Mouse (Mus musculus) CH12.LX (cell line): ENCODE results near the gene Prickle4. TPM values are rescaled to one million over a fixed set of nuclear protein-coding genes. Genes with fewer than 3 reads are reported as not detected.
A peak's percentile ranks its signal among the peaks of the same experiment; 100 is the strongest.

Experiments
- DNase-seq: peaks from one replicate; pipeline ENCODE4 v3.0.0-alpha.2; 2013; ENCODE audit errors: extremely low read depth
- H3K27ac ChIP-seq: 2 replicates; pipeline ENCODE4 v1.5.1; 2012; ENCODE audit warnings: low read depth, mild to moderate bottlenecking, control low read depth, moderate library complexity; ENCODE audit not compliant: insufficient read depth
- H3K27me3 ChIP-seq: replicated peaks from 2 replicates; pipeline ENCODE3; 2012; ENCODE audit warnings: inconsistent platforms
- H3K36me3 ChIP-seq, 2 experiments: replicated peaks in 1 of 2; 2 replicates each; pipeline versions ENCODE3 to v1.6.1; 2012; ENCODE audit warnings: inconsistent platforms in 1 of 2, low read length in 1 of 2, mild to moderate bottlenecking in 1 of 2, mixed read lengths in 1 of 2, moderate library complexity in 1 of 2; ENCODE audit not compliant: control insufficient read depth in 1 of 2, insufficient read depth in 1 of 2
- H3K4me1 ChIP-seq, 2 experiments: 2 replicates each; pipeline ENCODE4 v1.6.1; 2012; ENCODE audit warnings: inconsistent platforms in 1 of 2, moderate library complexity in 1 of 2; ENCODE audit not compliant: insufficient read depth in 2 of 2, control insufficient read depth in 1 of 2
- H3K4me2 ChIP-seq: 2 replicates; pipeline ENCODE4 v1.6.1; 2012; ENCODE audit warnings: low read depth, mild to moderate bottlenecking, control low read depth; ENCODE audit not compliant: poor library complexity, insufficient read depth, severe bottlenecking
- H3K4me3 ChIP-seq, 3 experiments: fragments of 150-350 bp in 1 of 3; sonication (generic) in 1 of 3; replicated peaks in 1 of 3; 2 replicates each; pipeline versions ENCODE3 to v1.5.1; 2011 to 2012; ENCODE audit warnings: low read depth in 2 of 3, low read length in 2 of 3, mild to moderate bottlenecking in 2 of 3, moderate library complexity in 2 of 3, control low read depth in 1 of 3, improper control_type of control experiment in 1 of 3, inconsistent platforms in 1 of 3, mixed read lengths in 1 of 3; ENCODE audit not compliant: poor library complexity in 1 of 3
- H3K79me2 ChIP-seq: replicated peaks from 2 replicates; pipeline ENCODE4 v1.6.1; 2012; ENCODE audit warnings: mild to moderate bottlenecking, moderate library complexity; ENCODE audit not compliant: control insufficient read depth, poor library complexity, insufficient read depth, severe bottlenecking; ENCODE audit errors: extremely low read depth
- H3K9ac ChIP-seq: 2 replicates; pipeline ENCODE4 v1.6.1; 2012; ENCODE audit warnings: low read depth, mild to moderate bottlenecking, control low read depth, moderate library complexity; ENCODE audit not compliant: insufficient read depth
- H3K9me3 ChIP-seq: replicated peaks from 2 replicates; pipeline ENCODE3; 2012; ENCODE audit warnings: low read length, inconsistent platforms, mixed read lengths
- CHD2 ChIP-seq: IDR thresholded peaks from 2 replicates; pipeline ENCODE4 v1.6.1; 2011; ENCODE audit warnings: low read length, improper control_type of control experiment
- CTCF ChIP-seq, 2 experiments: IDR thresholded peaks in 1 of 2; conservative IDR thresholded peaks in 1 of 2; 2 replicates each; pipeline ENCODE4 v1.5.1; 2011 to 2012; ENCODE audit warnings: low read depth in 2 of 2, low read length in 2 of 2, improper control_type of control experiment in 1 of 2, inconsistent platforms in 1 of 2, mild to moderate bottlenecking in 1 of 2, moderate library complexity in 1 of 2
- ELF1 ChIP-seq: IDR thresholded peaks from 2 replicates; pipeline ENCODE4 v1.6.1; 2014; ENCODE audit warnings: low read depth, mild to moderate bottlenecking, inconsistent platforms, low read length, improper control_type of control experiment
- EP300 ChIP-seq: IDR thresholded peaks from 2 replicates; pipeline ENCODE4 v1.6.1; 2011; ENCODE audit warnings: low read length, improper control_type of control experiment
- HCFC1 ChIP-seq: IDR thresholded peaks from 2 replicates; pipeline ENCODE4 v1.6.1; 2012; ENCODE audit warnings: low read depth, mild to moderate bottlenecking, inconsistent platforms, low read length, improper control_type of control experiment
- MAX ChIP-seq: IDR thresholded peaks from 2 replicates; pipeline ENCODE4 v1.6.1; 2011; ENCODE audit warnings: low read length, improper control_type of control experiment
- MXI1 ChIP-seq: IDR thresholded peaks from 2 replicates; pipeline ENCODE4 v1.6.1; 2011; ENCODE audit warnings: mild to moderate bottlenecking, low read depth, low read length, improper control_type of control experiment
- TBP ChIP-seq: conservative IDR thresholded peaks from 2 replicates; pipeline ENCODE4 v1.6.1; 2011; ENCODE audit warnings: low read depth, low read length, improper control_type of control experiment
- TCF12 ChIP-seq: IDR thresholded peaks from 2 replicates; pipeline ENCODE4 v1.6.1; 2014; ENCODE audit warnings: low read depth, mild to moderate bottlenecking, inconsistent platforms, low read length, improper control_type of control experiment
- USF2 ChIP-seq: conservative IDR thresholded peaks from 2 replicates; pipeline ENCODE4 v1.6.1; 2011; ENCODE audit warnings: low read depth, low read length, improper control_type of control experiment
- ZKSCAN1 ChIP-seq: IDR thresholded peaks from 2 replicates; pipeline ENCODE4 v1.6.1; 2012; ENCODE audit warnings: low read depth, inconsistent platforms, low read length, improper control_type of control experiment, borderline replicate concordance
- dilution Hi-C: fragments of 300-500 bp; cut with MboI; formaldehyde crosslinking; loops from 2 replicates; pipeline ENCODE4 v1.14.3; 2020; ENCODE audit warnings: low sequenced_read_pairs; ENCODE audit not compliant: extremely low pct_unique_long_range_greater_than_20kb, extremely low pct_ligation_motif_present
- in situ Hi-C: fragments of 300-500 bp; cut with MboI; formaldehyde crosslinking; loops from 3 replicates; pipeline ENCODE4 v1.14.3; 2019; ENCODE audit warnings: low sequenced_read_pairs, low pct_ligation_motif_present, low pct_unique_long_range_greater_than_20kb, mixed read lengths
- polyA plus RNA-seq: library from polyadenylated mRNA; unstranded; fragments of >175 nt; gene quantifications from 2 replicates; pipeline ENCODE4 v1.2.1, GENCODE M21; 2012; ENCODE audit warnings: low read depth; ENCODE audit not compliant: insufficient read length
- total RNA-seq, 2 experiments: library from RNA; depleted of rRNA; stranded (reverse); fragments of 300-350 nt in 1 of 2; fragments of >200 nt in 1 of 2; gene quantifications; 2 replicates each; pipeline ENCODE4 v1.2.3; 2012 to 2014

Prickle4 gene
- total and polyA plus RNA-seq, 3 experiments: 0.29 to 0.30 TPM; not detected in 1

- dilution Hi-C loops (no loop called here), in situ Hi-C loops (no loop called here)
- H3K4me2 ChIP-seq: peak overlapping the region; percentile 77
- H3K27me3 ChIP-seq: peaks cover 83% of the 10 kb centered on the region
- H3K4me1 ChIP-seq: peaks cover 2 to 16% of the 10 kb centered on the region in 2 experiments; a peak in 3 of 4 replicates
- peak overlapping the region in 1 of 3 experiments; percentile 74 for H3K4me3 ChIP-seq
- no peaks in the 10 kb centered on the region for H3K36me3 ChIP-seq
- no peaks in the 10 kb centered on the region for H3K79me2 ChIP-seq
- H3K9me3 ChIP-seq: no peaks in the 10 kb centered on the region
- DNase-seq: no peak
- H3K9ac ChIP-seq: no peak overlapping the region
- TF ChIP-seq TBP: no peak
- TF ChIP-seq USF2: no peak
- TF ChIP-seq MXI1: no peak
- TF ChIP-seq HCFC1: no peak
- no peak for TF ChIP-seq CTCF (conservative IDR thresholded peaks at IDR 0.05 in 1 of 2, IDR thresholded peaks at IDR 0.05 in 1 of 2; ENCODE audit: low read depth in 2 of 2, low read length in 2 of 2)
- TF ChIP-seq, all 38 proteins: peak for 0
- H3K27ac ChIP-seq: no peak overlapping the region
Measured at GRCm38 (mm10) chr17:47693671-47694441, 680 bp downstream of the Prickle4 start.

GRCm38 (mm10) chr17:47691650-47692049 lies 2.9 kb downstream of the Prickle4 start:
- Histone ChIP-seq H3K4me2 (no peak overlapping the region), H3K79me2 (peaks cover 10% of the 10 kb centered on the region), H3K27ac (no peak overlapping the region), H3K4me3 (no peak overlapping the region), H3K9ac (no peak overlapping the region), H3K27me3 (peaks cover 68% of the 10 kb centered on the region), H3K4me1 (peaks cover 5 to 23% of the 10 kb centered on the region in 2 experiments), H3K36me3 (peaks cover 0 to 3% of the 10 kb centered on the region in 2 experiments), H3K9me3 (no peaks in the 10 kb centered on the region)
- dilution Hi-C loops (no loop called here), in situ Hi-C loops (no loop called here)
- DNase-seq: no peak
- no peak for TF ChIP-seq ZKSCAN1
- no peak for TF ChIP-seq ELF1
- no peak for TF ChIP-seq MXI1

- no peak for DNase-seq
- Histone ChIP-seq H3K4me3 (no peak overlapping the region), H3K4me2 (no peak overlapping the region), H3K9ac (no peak overlapping the region), H3K27me3 (peaks cover 55% of the 10 kb centered on the region), H3K9me3 (no peaks in the 10 kb centered on the region), H3K4me1 (peaks cover 5 to 28% of the 10 kb centered on the region in 2 experiments), H3K36me3 (peaks cover 10 to 19% of the 10 kb centered on the region in 2 experiments), H3K79me2 (peaks cover 10% of the 10 kb centered on the region), H3K27ac (no peak overlapping the region)
- dilution Hi-C loops (no loop called here), in situ Hi-C loops (loop anchor here (5.0 kb wide), 1 partner anchor 78 kb away; the partner anchor contains the start of genes Bysl, Gm20517 and Med20)
- TF ChIP-seq EP300 (no peak), TBP (no peak), CHD2 (no peak), TCF12 (no peak), CTCF (conservative IDR thresholded peaks at IDR 0.05 in 1 of 2, IDR thresholded peaks at IDR 0.05 in 1 of 2; ENCODE audit: low read depth in 2 of 2, low read length in 2 of 2) (no peak), MAX (no peak)
Measured at GRCm38 (mm10) chr17:47689894-47690293, 4.6 kb downstream of the Prickle4 start.
